Mouse (Mus musculus) adrenal gland, adult 18-20 months (tissue): ENCODE data around the gene Ccdc63. TPM values are rescaled to one million over a fixed set of nuclear protein-coding genes. Genes with fewer than 3 reads are reported as not detected.

Source experiments
- total RNA-seq, 2 experiments: library from RNA; stranded (reverse); gene quantifications; 1 replicate in 1 of 2; 2 replicates in 1 of 2; pipeline ENCODE4 v1.2.3; 2021

Ccdc63 gene
- total RNA-seq, 2 experiments from 2014 or later = 0.13 TPM; not detected in 1

Other genes with a start within 250 kb of the Ccdc63 start
- gene Cux2, start 90.7 kb downstream of the Ccdc63 start, total RNA-seq = 10 to 100 TPM; 11.4 to 15.0 TPM
- not detected for gene Myl2, start 39.9 kb downstream of the Ccdc63 start, total RNA-seq
- gene Ppp1cc, start 17.5 kb upstream of the Ccdc63 start, total RNA-seq = 100 to 1,000 TPM; 142 to 147 TPM
- gene Hvcn1, start 66.0 kb upstream of the Ccdc63 start, total RNA-seq = 1 to 10 TPM; 1.8 to 8.5 TPM
- 10 to 100 TPM; 10.6 to 11.8 TPM for gene Tctn1, start 123.6 kb upstream of the Ccdc63 start, total RNA-seq
- 10 to 100 TPM; 56.1 to 70.7 TPM for gene Pptc7, start 143.5 kb upstream of the Ccdc63 start, total RNA-seq
- gene Rad9b, start 213.4 kb upstream of the Ccdc63 start, total RNA-seq = 1 to 10 TPM; 2.4 TPM
- 100 to 1,000 TPM; 150 to 156 TPM for gene Vps29, start 213.5 kb upstream of the Ccdc63 start, total RNA-seq
- gene Gpn3, start 231.1 kb upstream of the Ccdc63 start, total RNA-seq = 10 to 100 TPM; 29.7 to 34.9 TPM
- 10 to 100 TPM; 22.5 to 31.1 TPM for gene Fam216a, start 231.5 kb upstream of the Ccdc63 start, total RNA-seq